Mouse (Mus musculus) MEL (cell line): Measurements from ENCODE around the gene Cmya5.

Experiments
- CTCF ChIP-seq, 3 experiments: IDR thresholded peaks in 2 of 3; conservative IDR thresholded peaks in 1 of 3; 2 replicates each; pipeline ENCODE4 v1.5.1; 2011 to 2012; ENCODE audit warnings: low read length in 3 of 3, low read depth in 2 of 3, mild to moderate bottlenecking in 2 of 3, improper control_type of control experiment in 1 of 3, inconsistent platforms in 1 of 3, mixed read lengths in 1 of 3, moderate library complexity in 1 of 3; ENCODE audit not compliant: control insufficient read depth in 1 of 3, insufficient read depth in 1 of 3, poor library complexity in 1 of 3, severe bottlenecking in 1 of 3
- E2F4 ChIP-seq: IDR thresholded peaks from 2 replicates; pipeline ENCODE4 v1.6.1; 2011; ENCODE audit warnings: low read depth, low read length, improper control_type of control experiment, borderline replicate concordance
- EP300 ChIP-seq, 2 experiments: IDR thresholded peaks; 2 replicates each; pipeline ENCODE4 v1.6.1; 2011; ENCODE audit warnings: improper control_type of control experiment in 2 of 2, low read length in 2 of 2, low read depth in 1 of 2, mild to moderate bottlenecking in 1 of 2
- TCF12 ChIP-seq: IDR thresholded peaks from 2 replicates; pipeline ENCODE4 v1.6.1; 2014; ENCODE audit warnings: low read depth, mild to moderate bottlenecking, inconsistent platforms, low read length, improper control_type of control experiment, moderate library complexity

DNA sequence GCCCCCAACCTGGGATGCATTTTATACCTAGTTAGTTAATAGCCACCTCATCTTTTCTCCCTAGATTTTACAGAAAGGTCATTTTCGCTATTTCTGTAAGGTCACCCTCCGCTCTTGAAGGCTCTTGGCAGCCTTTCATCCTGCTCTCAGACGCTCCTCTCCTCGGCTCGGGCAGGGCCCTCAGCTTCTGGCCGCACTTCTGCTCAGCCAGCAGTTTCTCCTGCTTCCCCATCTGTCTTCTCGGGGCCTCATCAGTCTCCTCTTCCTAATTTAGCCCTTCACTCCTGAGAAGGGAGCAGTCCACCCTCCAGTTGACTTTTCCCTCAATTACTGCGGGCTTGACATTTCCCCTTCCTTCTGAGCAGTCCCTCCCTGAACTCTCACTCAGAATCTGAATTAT lies 131.6 kb downstream of the Cmya5 start:
- TF ChIP-seq CTCF (IDR thresholded peaks at IDR 0.05 in 2 of 3, conservative IDR thresholded peaks at IDR 0.05 in 1 of 3; ENCODE audit: control insufficient read depth in 1 of 3, insufficient read depth in 1 of 3, low read depth in 2 of 3, low read length in 3 of 3, poor library complexity in 1 of 3, severe bottlenecking in 1 of 3): no peak
- no peak for TF ChIP-seq E2F4
- no peak for TF ChIP-seq TCF12
- TF ChIP-seq EP300 (IDR thresholded peaks at IDR 0.05; ENCODE audit: low read depth in 1 of 2, low read length in 2 of 2): no peak
